Mouse (Mus musculus) cerebellum, adult 9-11 months (tissue): ENCODE measurements at regions not wholly inside any gene's neighbourhood (a gene's known extent, or its start where the extent isn't known, plus 50 kb on each side); places are given as distances from the start of the nearest gene placed in this dataset.

Source experiments
- DNase-seq: peaks from one replicate; pipeline ENCODE4 v3.0.0; 2022

DNA sequence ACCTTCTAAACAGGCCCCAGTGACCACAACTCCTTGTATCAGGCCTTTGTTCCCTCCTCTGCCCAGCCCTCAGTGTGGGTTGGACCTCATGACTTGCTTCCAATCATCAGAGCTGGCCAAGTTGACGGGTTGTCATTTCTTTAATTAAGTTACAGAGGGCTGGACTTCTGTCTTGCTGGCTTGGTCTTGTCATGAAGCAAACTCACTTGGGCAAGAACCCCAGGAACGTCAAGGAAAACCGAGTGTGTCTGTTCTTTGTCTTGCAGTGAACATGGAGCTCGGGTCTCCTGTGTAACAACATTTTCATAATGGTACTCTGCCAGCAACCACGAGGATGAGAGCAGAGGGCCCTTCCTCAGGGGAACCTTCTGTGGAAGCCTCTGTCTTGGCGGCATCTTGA lies 107.3 kb upstream of the Lrig1 start:
- no peak for DNase-seq

GRCm38 (mm10) chr6:94806481-94807160 lies 106.7 kb upstream of the Lrig1 start:
- DNase-seq = no peak

DNA sequence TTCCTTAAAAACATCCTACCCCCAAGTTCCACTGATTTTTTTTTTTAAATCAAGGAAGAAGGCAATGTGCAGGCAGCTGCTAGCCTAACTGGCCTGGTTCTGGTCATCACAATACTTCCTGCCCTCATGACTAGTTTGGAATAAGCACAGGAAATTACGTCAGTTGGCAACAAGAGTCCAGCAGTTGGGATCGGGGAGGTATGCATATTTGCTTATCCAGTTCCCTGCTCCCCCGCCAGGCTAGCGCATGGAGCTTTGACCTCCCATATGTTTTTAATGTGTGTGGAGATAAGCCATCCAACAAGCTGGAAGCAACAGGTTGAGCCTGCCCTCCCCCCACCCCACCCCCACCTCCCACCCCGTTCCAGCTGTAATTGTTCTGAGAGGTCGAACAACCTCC lies 105.7 kb upstream of the Lrig1 start:
- no peak for DNase-seq

DNA sequence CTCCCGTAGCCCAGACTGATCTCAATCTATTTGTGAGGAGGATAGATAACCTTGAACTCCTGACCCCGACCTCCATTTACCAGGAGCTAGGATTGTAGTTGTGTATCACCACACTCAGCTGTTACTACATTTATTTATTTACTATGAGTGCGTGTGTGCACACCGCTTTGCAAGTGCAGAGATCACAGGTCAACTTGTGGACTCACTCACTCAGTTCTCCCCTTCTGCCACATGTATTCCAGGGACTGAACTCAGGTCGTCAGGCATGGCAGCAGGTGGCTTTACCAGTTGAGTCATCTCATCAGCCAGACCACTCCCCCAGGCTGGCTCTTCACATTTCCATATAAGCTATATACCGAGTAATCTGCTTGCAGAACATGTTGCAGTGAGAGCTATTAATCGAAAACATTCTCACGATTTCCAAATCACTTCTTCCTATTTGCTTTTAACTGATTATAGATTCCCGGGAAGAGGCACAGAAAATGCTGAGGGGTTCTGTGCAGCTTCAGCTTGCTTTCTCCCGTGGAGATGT lies 104.4 kb upstream of the Lrig1 start:
- DNase-seq = no peak

GRCm38 (mm10) chr6:94801039-94801438 lies 101.1 kb upstream of the Lrig1 start:
- no peak for DNase-seq

DNA sequence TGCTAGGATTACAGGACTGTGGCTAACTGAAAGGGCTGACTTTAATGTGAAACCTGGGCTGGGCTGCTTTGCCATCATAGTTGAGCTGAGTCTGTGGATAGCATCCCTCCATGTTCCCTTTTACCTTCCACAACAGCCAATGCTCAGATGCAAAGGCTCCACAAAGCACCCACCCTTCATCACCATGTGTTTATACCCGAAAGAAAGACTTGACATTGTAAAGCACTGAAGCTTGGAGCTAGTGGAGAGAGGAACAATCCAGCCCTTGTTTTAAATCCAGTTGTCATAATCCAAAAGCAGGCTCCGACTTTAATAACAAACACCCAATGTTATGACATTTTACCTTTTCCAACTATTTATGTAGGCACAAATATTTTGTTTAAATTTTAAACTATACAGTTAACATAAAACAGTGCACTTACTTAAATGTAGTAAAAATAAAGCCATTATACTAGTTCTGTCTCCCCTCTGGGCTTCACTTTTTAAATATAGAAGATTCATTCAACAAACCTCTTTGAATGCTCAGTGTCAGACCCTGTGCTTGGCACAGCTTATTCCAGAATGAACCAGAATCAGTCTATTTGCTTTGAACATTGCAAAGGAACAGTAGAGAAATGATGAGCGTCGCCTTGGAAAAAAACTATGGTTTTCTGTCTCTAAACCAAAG lies 98.7 kb upstream of the Lrig1 start:
- DNase-seq = no peak

DNA sequence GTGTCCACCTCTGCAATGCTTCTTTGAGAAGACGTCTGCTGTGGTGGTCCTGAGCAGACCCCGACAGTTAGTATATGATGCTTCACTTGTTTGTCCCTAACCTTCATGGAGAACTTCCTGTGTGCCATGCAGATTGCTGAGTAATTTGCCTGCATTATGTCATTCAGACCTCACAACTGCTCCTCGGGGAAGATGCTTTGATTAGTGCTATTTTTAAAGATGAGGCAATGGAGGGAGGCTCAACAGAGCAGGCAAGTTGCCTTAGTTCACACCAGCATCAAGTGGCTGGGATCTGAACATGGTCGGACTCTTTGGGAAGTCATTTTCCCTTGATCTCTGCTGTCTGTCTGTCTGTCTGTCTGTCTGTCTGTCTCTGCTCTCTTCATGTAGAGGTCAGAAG lies 95.5 kb upstream of the Lrig1 start:
- DNase-seq = no peak

DNA sequence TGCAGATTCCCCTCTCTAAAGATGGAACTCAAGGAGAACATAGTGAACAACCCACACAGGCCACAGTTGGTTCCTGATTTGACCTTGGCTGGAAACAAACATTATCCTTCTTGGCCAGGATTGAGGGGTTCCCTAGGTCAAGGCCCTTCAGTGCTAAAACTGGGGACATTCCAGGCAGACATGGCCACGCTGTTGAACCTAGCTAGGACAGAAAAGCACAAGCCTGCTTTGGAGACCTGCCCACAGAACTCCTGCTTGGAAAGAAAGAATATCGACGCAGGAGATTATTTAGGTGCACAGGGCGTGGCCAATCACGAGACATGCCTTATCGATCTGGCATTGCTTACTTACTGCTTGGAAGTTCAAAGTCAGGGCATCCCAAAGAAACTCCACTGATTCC lies 93.6 kb upstream of the Lrig1 start:
- DNase-seq = no peak

DNA sequence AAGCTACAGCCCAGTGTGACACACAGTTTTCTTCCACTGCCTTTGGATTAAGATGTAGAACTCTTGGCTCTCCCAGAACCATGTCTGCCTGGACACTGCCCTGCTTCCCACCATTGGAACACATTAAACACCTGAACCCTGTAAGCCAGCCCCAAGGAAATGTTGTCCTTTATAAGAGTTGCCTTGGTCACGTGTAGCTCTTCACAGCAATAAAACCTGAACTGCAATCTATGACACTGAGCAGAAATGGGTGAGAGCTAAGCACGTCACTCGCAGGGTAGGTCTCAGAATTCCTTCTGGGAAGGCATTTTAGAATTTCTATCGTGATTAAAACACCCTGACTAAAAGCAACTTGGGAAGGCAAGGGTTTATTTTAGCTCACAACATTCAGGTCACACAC lies 92.4 kb upstream of the Lrig1 start:
- no peak for DNase-seq

DNA sequence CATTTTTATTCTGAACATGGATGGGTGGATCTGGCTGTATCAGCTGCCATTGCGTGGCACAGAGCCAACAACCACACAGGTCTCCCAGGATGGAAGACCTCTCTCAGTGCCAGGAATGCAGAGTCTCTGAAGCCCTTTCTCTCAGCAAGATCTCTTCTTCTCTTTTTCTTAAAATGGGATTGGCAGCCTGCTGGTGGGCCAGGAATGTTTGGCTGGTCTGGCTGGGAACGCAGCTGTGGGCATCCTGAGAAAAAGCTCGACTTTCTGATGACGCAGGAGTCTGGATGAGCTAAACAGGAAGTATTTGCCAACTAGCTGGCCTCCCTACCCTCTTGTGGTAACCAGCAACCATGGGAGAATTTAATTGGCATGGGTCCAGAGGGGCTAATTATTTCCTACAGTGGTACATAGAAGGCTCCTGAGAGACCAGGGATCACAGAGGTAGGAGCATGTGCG lies 89.4 kb upstream of the Lrig1 start:
- DNase-seq = no peak

GRCm38 (mm10) chr6:94783471-94783870 lies 83.5 kb upstream of the Lrig1 start:
- DNase-seq = no peak

DNA sequence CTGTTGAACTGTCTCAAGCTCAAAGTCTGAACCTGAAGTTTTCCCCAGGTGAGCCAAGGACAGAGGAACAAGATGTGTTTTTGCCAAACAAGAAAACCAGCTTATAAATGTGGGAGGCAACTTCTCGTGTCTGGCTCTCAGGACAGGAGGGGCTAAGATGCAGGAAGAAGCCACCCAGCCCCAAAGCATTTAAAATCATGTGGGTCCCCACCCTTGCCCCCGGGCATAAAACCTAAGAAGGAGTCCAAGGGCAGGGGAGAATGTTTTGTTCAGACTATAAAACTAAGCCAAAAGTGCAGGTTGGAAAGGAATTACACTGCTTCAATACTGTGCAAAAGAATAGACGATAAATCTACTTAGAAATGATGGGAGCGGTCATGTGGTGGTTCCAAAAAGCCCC lies 80.7 kb upstream of the Lrig1 start:
- no peak for DNase-seq

DNA sequence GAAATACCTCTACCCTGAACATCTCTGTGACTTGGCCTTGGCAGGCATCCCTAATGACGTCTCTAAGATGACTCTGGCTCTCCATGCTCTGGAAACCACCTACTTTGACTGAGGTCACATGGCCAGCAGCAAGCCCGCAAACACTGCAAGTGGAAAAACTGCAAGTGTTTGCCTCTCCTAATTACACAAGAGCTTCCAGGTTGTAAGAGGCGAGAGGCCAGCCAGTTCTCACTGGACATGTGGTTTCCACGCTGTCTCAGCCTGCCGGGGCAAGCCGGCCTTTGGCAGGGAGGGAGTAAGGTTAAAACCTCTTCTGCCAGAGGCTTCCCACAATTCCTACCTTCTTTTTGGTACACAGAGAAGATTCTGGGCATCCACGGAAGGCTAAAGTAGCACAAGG lies 79.9 kb upstream of the Lrig1 start:
- DNase-seq = no peak

- no peak for DNase-seq
These were observed 79.3 kb upstream of the Lrig1 start for GRCm38 (mm10) chr6:94779213-94779612.

DNA sequence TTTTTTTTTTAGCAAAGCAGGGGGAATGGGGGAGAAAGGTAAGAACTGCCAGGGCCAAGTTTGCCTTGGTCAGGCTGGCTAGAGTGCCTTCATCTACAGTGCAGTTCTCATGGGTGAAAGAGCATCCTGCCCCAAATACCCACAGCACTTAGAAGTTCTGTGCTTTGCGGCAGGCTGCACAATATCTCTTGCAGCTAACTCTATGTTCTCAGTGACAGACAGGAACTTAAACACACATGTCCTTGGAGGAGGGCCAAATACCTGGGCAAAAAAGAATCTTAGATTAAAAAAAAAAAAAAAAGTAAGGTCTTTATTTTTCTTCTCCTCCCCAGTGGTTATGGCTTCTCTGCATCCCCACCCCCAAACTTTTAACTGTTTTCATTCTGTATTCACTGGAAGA lies 78.8 kb upstream of the Lrig1 start:
- no peak for DNase-seq

DNA sequence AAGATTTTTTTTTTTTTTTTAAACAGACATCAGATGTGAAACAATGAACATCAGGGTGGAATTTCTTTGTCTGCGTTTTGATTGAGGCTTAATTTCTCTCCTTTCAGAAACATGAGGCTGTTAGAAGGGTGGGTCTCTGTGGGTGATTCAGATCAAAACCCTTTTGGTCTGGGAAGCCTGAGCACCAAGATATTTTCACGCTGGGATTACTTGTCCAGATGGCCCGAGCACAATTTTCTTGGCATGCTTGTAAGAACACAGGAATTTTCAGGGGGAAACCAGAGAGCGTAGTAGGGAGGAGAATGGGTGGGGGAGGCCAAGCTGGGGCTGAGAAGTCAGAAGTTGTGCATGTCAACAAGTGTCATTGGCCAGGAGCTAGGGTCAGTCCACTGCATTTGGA lies 76.6 kb upstream of the Lrig1 start:
- DNase-seq = no peak

GRCm38 (mm10) chr6:94774871-94775270 lies 74.9 kb upstream of the Lrig1 start:
- no peak for DNase-seq

GRCm38 (mm10) chr6:94773604-94774486 lies 73.9 kb upstream of the Lrig1 start:
- no peak for DNase-seq

GRCm38 (mm10) chr6:94772868-94773603 lies 73.1 kb upstream of the Lrig1 start:
- DNase-seq = no peak

GRCm38 (mm10) chr6:94772391-94772790 lies 72.4 kb upstream of the Lrig1 start:
- no peak for DNase-seq

DNA sequence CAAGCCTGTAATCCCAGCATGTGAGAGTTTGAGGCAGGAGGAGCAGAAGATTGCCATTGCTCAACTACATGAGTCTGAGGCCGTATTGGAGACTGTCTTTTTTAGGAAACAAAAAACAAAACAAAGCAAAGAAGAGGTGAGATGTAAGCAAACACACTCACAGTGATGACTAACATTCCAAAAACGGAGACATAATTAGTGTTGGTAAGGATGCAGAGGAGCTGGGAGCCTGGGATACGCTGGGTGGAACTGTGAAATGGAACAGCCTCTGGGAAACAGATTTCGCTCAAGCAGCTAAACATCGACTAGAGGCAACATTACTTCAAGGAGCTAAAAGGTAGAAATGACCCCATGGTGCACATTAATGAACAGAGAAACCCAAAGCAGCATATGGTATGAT lies 68.3 kb upstream of the Lrig1 start:
- no peak for DNase-seq

- no peak for DNase-seq
These were observed 65.8 kb upstream of the Lrig1 start for GRCm38 (mm10) chr6:94765724-94766123.

GRCm38 (mm10) chr6:94761341-94761740 lies 61.4 kb upstream of the Lrig1 start:
- DNase-seq = no peak
